Mouse (Mus musculus): ENCODE measurements around the gene Kctd12b. TPM values are rescaled to one million over a fixed set of nuclear protein-coding genes. Genes with fewer than 3 reads are reported as not detected.
"Not testable (repeated sequence)": the region's sequence is repeated elsewhere in the genome, so short reads cannot be mapped to it uniquely, and the experiment has no call there.

Kctd12b gene
- total RNA-seq (2021) = 10 to 100 TPM in 1 of 2 experiments, 1 to 10 TPM in 1; 8.1 to 10.9 TPM
- long read RNA-seq, experiment 1, full-length matches to known transcripts = 4 of 4 reads
- long read RNA-seq, experiment 1, partial matches to known transcripts = 0 of 4 reads
- long read RNA-seq, experiment 1, other reads (novel, unspliced or antisense) = 0 of 4 reads
- long read RNA-seq, experiment 2, full-length matches to known transcripts = 1 of 1 reads
- long read RNA-seq, experiment 2, partial matches to known transcripts = 0 of 1 reads
- long read RNA-seq, experiment 2, other reads (novel, unspliced or antisense) = 0 of 1 reads

- DNase-seq = peak; percentile 4
Measured at GRCm38 (mm10) chrX:153695782-153696395, at the start of gene Kctd12b. Kctd12b (minus strand) TSS chrX:153696391.

DNA sequence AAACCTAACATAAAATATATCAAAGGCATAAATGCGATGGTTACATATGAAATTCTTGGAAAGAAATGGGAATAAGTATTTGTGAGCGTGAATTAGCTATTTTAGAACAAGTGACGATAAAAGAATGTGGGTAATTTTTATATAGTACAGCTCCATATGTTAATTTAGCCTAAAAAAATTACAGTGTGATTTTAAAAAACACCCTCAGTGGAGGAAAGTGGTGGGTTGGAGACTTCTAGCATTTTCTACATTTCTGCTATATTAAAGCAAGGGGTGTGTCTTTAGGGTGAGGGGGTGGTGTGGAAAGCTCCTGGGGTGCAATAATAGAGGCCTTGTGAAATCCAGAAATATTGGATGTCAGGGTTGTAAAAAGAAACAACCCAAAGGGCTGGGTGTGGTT is 46.3 kb upstream of the Kctd12b start:
- no peak for DNase-seq

- DNase-seq = no peak
Measured at GRCm38 (mm10) chrX:153735697-153736096, 39.5 kb upstream of the Kctd12b start.

DNA sequence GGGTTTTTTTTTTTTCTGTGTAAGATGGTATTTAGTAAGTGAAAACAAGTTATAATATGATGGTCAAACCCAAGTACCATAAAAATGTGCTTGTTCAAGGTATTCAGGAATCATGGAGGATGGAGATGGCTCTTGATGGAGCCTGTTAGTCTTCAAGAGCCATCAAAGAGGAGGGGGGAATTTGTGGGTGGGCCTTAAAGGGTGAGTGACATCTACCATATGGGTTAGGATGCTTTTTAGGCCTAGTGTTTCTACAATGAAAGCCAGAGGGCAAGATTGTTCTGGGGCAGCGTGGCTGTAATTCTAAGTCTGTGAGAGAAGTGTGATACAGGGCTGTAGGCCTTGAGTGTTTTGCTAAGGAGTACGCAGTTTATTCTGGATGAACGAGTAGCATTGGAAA is 28.2 kb upstream of the Kctd12b start:
- DNase-seq = no peak

DNA sequence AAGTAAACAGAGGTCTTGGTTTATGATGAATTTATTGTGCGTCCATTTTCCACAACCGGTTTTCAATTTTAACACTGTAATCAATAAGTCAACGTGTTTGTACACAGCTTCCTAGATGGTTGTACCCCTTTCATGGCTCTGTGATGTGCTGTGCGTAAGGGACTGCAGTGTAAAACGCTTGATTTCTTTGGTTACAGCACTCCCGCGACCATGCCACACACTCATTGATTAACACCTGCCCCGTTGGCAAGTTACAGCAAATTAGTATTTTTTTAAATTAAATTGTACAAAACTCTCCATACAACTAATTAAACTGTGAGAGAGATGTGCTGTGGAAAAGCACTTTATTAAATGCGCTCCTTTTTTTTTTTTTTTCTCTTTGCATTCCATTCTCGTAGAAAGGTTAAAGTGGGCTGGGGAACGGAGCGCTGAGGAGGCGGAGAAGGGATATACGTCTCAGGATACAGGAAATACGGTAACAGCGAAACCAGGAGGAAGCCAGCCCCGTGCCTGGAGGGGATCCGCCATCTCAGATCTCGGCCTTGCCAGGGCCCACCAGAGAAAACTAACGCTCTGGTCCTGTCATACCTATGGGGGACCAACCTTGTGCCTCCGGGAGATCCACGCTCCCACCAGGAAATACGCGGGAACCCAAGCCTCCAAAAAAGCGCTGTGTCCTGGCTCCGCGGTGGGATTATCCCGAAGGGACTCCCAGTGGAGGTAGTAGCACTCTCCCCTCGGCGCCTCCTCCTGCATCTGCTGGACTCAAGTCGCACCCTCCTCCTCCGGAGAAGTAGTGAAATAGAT is 27.1 kb upstream of the Kctd12b start, which contains the start of gene Nbdy:
TSS of gene Nbdy (plus strand) at position 481 of the 807 bp plus-strand sequence.
- DNase-seq = peak; percentile 27

- no peak for DNase-seq
Measured at GRCm38 (mm10) chrX:153719602-153720001, 23.4 kb upstream of the Kctd12b start.

DNA sequence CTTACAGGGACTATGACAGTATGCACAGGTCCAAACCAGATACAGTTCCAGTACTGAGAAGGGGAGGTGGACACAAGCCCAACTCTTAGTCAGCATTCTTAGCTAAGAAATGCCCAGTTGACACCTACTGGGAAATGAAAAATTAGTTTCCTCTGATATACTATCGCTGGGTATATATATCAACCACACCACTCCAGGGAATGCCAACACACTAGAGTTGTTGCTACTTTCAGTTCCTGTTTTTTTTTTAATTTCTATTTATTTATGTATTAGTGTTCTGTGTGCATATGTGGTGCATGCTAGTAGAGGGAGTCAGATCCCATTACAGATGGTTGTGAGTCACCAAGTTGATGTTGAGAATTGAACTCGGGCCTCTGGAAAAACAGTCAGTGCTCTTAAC is 20.5 kb upstream of the Kctd12b start:
- no peak for DNase-seq

- peak; percentile 3 for DNase-seq
Measured at GRCm38 (mm10) chrX:153707735-153708134, 11.5 kb upstream of the Kctd12b start.

- DNase-seq = no peak
Measured at GRCm38 (mm10) chrX:153700463-153700862, 4.3 kb upstream of the Kctd12b start.

GRCm38 (mm10) chrX:153668233-153668632 is 28.0 kb downstream of the Kctd12b start:
- not testable (repeated sequence) for DNase-seq

DNA sequence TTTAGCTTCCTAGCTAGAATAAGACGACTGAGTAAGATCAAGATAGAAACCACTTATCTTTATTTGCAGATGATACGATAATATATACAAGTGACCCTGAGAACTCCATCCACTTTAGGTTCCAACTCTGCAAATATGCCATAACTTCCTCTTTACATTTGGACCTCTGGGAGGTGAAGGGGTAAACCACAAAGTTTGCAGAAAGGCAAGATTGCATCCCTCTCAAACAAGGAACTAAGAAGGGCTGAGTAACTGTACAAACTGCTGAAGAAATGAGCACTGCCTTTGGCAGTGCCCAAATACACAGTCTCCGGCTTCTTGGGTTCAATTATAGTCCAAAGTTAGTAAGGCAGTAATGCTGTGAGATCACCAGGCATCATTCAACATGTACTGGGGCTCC is 31.3 kb downstream of the Kctd12b start:
- DNase-seq = no peak

DNA sequence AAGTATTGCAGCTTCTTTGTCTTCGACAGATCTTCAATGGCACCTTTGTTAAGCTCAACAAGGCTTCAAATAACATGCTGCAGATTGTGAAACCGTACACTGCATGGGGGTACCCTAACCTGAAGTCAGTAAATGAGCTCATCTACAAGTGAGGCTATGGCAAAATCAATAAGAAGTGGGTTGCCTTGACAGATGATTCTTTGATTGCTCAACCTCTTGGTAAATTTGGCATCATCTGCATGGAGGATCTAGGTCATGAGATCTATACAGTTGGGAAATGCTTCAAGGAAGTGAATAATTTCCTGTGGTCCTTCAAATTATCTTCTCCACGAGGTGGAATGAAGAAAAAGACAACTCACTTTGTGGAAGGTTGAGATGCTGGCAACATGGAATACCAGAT is 39.2 kb downstream of the Kctd12b start:
- DNase-seq = no peak

- no peak for DNase-seq
Measured at GRCm38 (mm10) chrX:153640615-153641014, 55.6 kb downstream of the Kctd12b start.

DNA sequence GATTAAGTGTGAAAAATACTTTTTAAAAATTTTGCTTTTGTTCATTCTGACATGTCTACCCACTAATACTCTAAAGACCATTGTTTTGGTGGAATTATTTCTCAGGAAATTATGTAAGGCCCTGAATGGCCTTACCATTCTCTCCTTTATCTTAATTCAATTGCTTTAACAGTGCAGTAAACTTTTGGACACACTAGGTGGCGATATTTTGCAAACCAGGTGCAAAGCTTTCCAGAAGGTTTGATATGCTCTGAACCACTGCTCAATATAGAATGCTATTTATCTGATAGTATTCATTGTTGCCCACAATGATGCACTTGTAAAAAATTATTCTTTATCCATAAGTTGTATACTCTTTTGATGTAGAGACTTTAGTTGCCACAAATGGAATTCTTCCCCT is 59.9 kb downstream of the Kctd12b start:
- no peak for DNase-seq

Other genes with a start within 250 kb of the Kctd12b start
- 10 to 100 TPM; 19.0 to 23.1 TPM for gene Ubqln2, start 198.2 kb downstream of the Kctd12b start, total RNA-seq (2021)
- gene Cypt3, start 137.8 kb downstream of the Kctd12b start, total RNA-seq (2021) = not detected
- 10 to 100 TPM; 24.9 to 26.0 TPM for gene Nbdy, start 27.2 kb upstream of the Kctd12b start, total RNA-seq (2021)
- gene Spin2c, start 135.8 kb upstream of the Kctd12b start, total RNA-seq (2021) = 1 to 10 TPM in 1 of 2 experiments, under 1 TPM in 1; 0.96 to 1.8 TPM